Mouse (Mus musculus): ENCODE data around the gene Cinp.

DNA sequence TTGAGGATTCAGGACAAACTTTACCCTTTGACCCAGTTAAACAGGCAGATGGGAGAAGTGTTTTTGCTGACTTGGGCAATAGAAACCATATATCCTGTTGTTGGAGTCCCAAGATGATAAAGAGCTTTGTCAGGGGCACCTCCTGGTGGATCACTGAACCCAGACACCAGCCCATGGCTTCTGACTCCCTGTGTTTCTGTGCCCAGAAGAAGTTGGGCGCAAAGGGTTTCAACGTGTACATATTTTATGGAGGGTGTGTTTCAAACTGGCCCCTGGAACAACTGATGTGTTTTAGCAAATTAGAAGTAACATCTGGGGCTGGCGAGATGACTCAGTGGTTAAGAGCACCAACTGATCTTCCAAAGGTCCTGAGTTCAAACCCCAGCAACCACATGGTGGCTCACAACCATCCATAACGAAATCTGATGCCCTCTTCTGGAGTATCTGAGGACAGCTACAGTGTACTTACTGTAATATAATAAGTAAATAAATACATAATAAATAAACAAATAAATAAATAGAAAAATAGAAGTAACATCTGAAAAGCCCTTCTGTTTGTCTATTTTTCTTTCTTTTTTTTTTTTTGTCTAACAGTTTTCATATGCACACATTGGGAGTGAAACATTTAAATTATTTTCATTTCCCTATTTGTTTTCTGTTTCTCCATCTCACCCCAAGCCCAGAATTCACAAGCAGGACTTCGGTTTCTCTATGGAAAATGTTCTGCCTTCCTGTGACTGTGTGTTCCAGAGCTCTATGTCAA, 47.0 kb downstream of the Cinp start:
- no peak for TF ChIP-seq POLR2A (IDR thresholded peaks at IDR 0.05; ENCODE audit: extremely low read depth, insufficient read depth, low read length)
- no peak for TF ChIP-seq CTCF (IDR thresholded peaks at IDR 0.05; ENCODE audit: extremely low read depth, insufficient read depth, low read length)
